ENCODE assay signal across 12 mouse cellular contexts in the genomic region with DNA sequence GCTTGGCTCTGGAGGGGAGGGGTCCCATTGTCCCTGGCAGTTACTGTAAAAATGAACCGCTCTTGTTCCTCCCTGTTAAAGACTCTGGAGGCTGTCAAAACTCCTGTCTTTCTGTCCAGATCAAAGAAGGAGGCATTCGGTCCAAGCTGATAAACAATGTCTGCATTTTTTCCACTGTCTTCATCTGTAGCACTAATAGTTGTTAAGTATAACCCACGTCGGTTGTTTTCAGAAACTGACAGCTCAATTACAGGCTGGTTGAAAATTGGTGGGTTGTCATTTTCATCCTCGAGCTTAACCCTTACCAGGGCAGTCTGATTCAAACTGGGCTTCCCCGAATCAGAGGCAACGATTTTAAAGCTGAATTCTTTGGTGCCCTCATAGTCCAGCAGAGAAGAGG. TPM values are rescaled to one million over a fixed set of nuclear protein-coding genes. Genes with fewer than 3 reads are reported as not detected.
A peak's percentile ranks its signal among the peaks of the same experiment; 100 is the strongest.
DNase-seq lines count a peak whose midpoint lies in the region; ATAC-seq and TF ChIP-seq lines count a peak whose summit lies in the region.
"Had no signal": no experiment of that assay in that cellular context is flagged by ENCODE, and none has a peak within 500 bp of the region (broad histone marks: within the 10 kb centered on the region; RNA-seq: fewer than 3 reads in every experiment).

No protein-coding gene starts in this region.

- TF ChIP-seq CTCF in hindbrain, postnatal 0 days (IDR thresholded peaks at IDR 0.05; ENCODE audit: low read depth): no peak

- no peak overlapping the region for H3K27ac ChIP-seq in embryonic facial prominence, embryonic 12.5 days
- no peak overlapping the region for H3K27ac ChIP-seq in embryonic facial prominence, embryonic 10.5 days (replicated peaks)
- no peak overlapping the region for H3K27ac ChIP-seq in neural tube, embryonic 12.5 days
- H3K27ac ChIP-seq in hindbrain, postnatal 0 days: no peak overlapping the region
- H3K27ac ChIP-seq: intestine, embryonic 15.5 days; limb, embryonic 12.5 days had no signal

- H3K9ac ChIP-seq in embryonic facial prominence, embryonic 12.5 days: no peak overlapping the region
- no peak overlapping the region for H3K9ac ChIP-seq in neural tube, embryonic 12.5 days
- peak overlapping the region; percentile 68; the same call in 1 of the 2 replicates for H3K9ac ChIP-seq in hindbrain, postnatal 0 days (replicated peaks; ENCODE audit: low read length)
- H3K9ac ChIP-seq: intestine, embryonic 15.5 days; limb, embryonic 12.5 days had no signal

- no peak overlapping the region for H3K4me3 ChIP-seq in embryonic facial prominence, embryonic 12.5 days
- H3K4me3 ChIP-seq in embryonic facial prominence, embryonic 10.5 days: no peak overlapping the region
- 0 out of 2 replicates have a peak overlapping the region, but pooled peaks have one; percentile 55 for H3K4me3 ChIP-seq in neural tube, embryonic 12.5 days
- peak overlapping the region; percentile 72 for H3K4me3 ChIP-seq in hindbrain, postnatal 0 days (ENCODE audit: low read length)
- H3K4me3 ChIP-seq: intestine, embryonic 15.5 days; limb, embryonic 12.5 days had no signal

- H3K9me3 ChIP-seq in embryonic facial prominence, embryonic 12.5 days: no peaks in the 10 kb centered on the region
- H3K9me3 ChIP-seq in embryonic facial prominence, embryonic 10.5 days: no peaks in the 10 kb centered on the region
- H3K9me3 ChIP-seq in neural tube, embryonic 12.5 days: no peaks in the 10 kb centered on the region
- H3K9me3 ChIP-seq in hindbrain, postnatal 0 days (ENCODE audit: low read length): no peaks in the 10 kb centered on the region
- H3K9me3 ChIP-seq: intestine, embryonic 15.5 days; limb, embryonic 12.5 days had no signal

- WGBS in embryonic facial prominence, embryonic 12.5 days: 57% methylated on average over 7 of the region's 7 CpGs
- WGBS in embryonic facial prominence, embryonic 10.5 days: 64% methylated on average over 7 of the region's 7 CpGs
- 85% methylated on average over 7 of the region's 7 CpGs for WGBS in neural tube, embryonic 12.5 days
- 38% methylated on average over 7 of the region's 7 CpGs for WGBS in hindbrain, postnatal 0 days

- H3K4me1 ChIP-seq in embryonic facial prominence, embryonic 12.5 days: peaks cover 7% of the 10 kb centered on the region; the same call in 1 of the 2 replicates
- peaks cover 17% of the 10 kb centered on the region for H3K4me1 ChIP-seq in embryonic facial prominence, embryonic 10.5 days
- H3K4me1 ChIP-seq in neural tube, embryonic 12.5 days: peaks cover 5% of the 10 kb centered on the region
- 0 out of 2 replicates have a peak, but pooled peaks cover 3% of the 10 kb centered on the region for H3K4me1 ChIP-seq in hindbrain, postnatal 0 days (ENCODE audit: insufficient read depth, low read length)

- DNase-seq in embryonic facial prominence, embryonic 10.5 days (ENCODE audit: low spot score): no peak
- no peak for DNase-seq in neural tube, embryonic 10.5 days (ENCODE audit: extremely low spot score, low spot score)
- DNase-seq in hindbrain, postnatal 0 days (ENCODE audit: low spot score): no peak
- no peak for DNase-seq in Muller cell, postnatal 12 days (ENCODE audit: inconsistent ontology term)
- no peak for DNase-seq in right cerebral cortex, adult 2 months (ENCODE audit: low spot score in 2 of 2)
- DNase-seq: lung, adult 2 months had no signal

- H3K36me3 ChIP-seq in embryonic facial prominence, embryonic 12.5 days: no peaks in the 10 kb centered on the region
- no peaks in the 10 kb centered on the region for H3K36me3 ChIP-seq in embryonic facial prominence, embryonic 10.5 days (replicated peaks)
- H3K36me3 ChIP-seq in neural tube, embryonic 12.5 days: peaks cover 9% of the 10 kb centered on the region; the same call in 1 of the 2 replicates
- H3K36me3 ChIP-seq in hindbrain, postnatal 0 days (ENCODE audit: insufficient read depth, low read length): no peaks in the 10 kb centered on the region
- H3K36me3 ChIP-seq: intestine, embryonic 15.5 days; limb, embryonic 12.5 days had no signal

- H3K27me3 ChIP-seq in embryonic facial prominence, embryonic 12.5 days: no peaks in the 10 kb centered on the region
- peaks cover 22% of the 10 kb centered on the region; the same call in 1 of the 2 replicates for H3K27me3 ChIP-seq in embryonic facial prominence, embryonic 10.5 days (replicated peaks; ENCODE audit: low read depth, poor library complexity, severe bottlenecking)
- H3K27me3 ChIP-seq in neural tube, embryonic 12.5 days (replicated peaks): no peaks in the 10 kb centered on the region
- H3K27me3 ChIP-seq in hindbrain, postnatal 0 days (ENCODE audit: insufficient read depth, low read length): no peaks in the 10 kb centered on the region
- H3K27me3 ChIP-seq: intestine, embryonic 15.5 days had no signal

- peak overlapping the region; percentile 79; the same call in 1 of the 2 replicates for H3K4me2 ChIP-seq in embryonic facial prominence, embryonic 12.5 days (replicated peaks)
- H3K4me2 ChIP-seq in neural tube, embryonic 12.5 days (replicated peaks): peak overlapping the region; percentile 85
- peak overlapping the region; percentile 86 for H3K4me2 ChIP-seq in hindbrain, postnatal 0 days (ENCODE audit: low read depth, low read length)
- H3K4me2 ChIP-seq: intestine, embryonic 15.5 days had no signal

- ATAC-seq in embryonic facial prominence, embryonic 12.5 days (ENCODE audit: insufficient number of reproducible peaks, insufficient read depth, low FRiP score, low TSS enrichment): no peak
- ATAC-seq in neural tube, embryonic 12.5 days (ENCODE audit: low FRiP score, low read depth): no peak
- ATAC-seq in hindbrain, postnatal 0 days: no peak
- no peak for ATAC-seq in monocyte, adult 5-6 weeks (replicated peaks; ENCODE audit: insufficient number of reproducible peaks, low FRiP score, low TSS enrichment, poor library complexity, severe bottlenecking)
- ATAC-seq: intestine, embryonic 15.5 days had no signal

RNA-seq across cellular contexts. Expression of a gene that starts 3.4 kb away (rescaled TPM):
- polyA plus RNA-seq in embryonic facial prominence, embryonic 12.5 days (2016; fragmentation: Nextera tagmentation; extraction: Ambion mirVana): 54.6 TPM in 2 replicates
- polyA plus RNA-seq in embryonic facial prominence, embryonic 10.5 days (2016; fragmentation: Nextera tagmentation; extraction: Ambion mirVana): 10.3 and 15.3 TPM in 2 replicates
- 76.6 and 86.2 TPM in 2 replicates for polyA plus RNA-seq in neural tube, embryonic 12.5 days (2016; fragmentation: Nextera tagmentation; extraction: Ambion mirVana)
- 129 and 178 TPM in 2 replicates for total RNA-seq in hindbrain, postnatal 0 days (2014; rRNA removed)
- 147 and 149 TPM in 2 replicates for polyA plus RNA-seq in hindbrain, postnatal 0 days (2015; fragmentation: Nextera tagmentation; extraction: Ambion mirVana)
- not detected in 3 replicates for total RNA-seq in monocyte, adult 5-6 weeks (2017)
- total RNA-seq: megakaryocyte progenitor cell, adult 5-6 weeks had no signal

Comparison
In these comparisons a context has a peak if more than half of its experiments do, and no peak if none do; other contexts are left out.
1. H3K4me3 ChIP-seq: peak in neural tube, embryonic 12.5 days (single experiment) and hindbrain, postnatal 0 days (single experiment); none in embryonic facial prominence, embryonic 12.5 days (single experiment) and embryonic facial prominence, embryonic 10.5 days (single experiment).
2. Peak in every context shown above with its lines, with median percentiles within 50 percentile points of each other: H3K4me2 ChIP-seq.